Mouse (Mus musculus) mature B cell (primary cell): ENCODE measurements at regions not wholly inside any gene's neighbourhood (a gene's known extent, or its start where the extent isn't known, plus 50 kb on each side); places are given as distances from the start of the nearest gene placed in this dataset.
"Not testable (repeated sequence)": the region's sequence is repeated elsewhere in the genome, so short reads cannot be mapped to it uniquely, and the experiment has no call there.

Experiments
- in situ Hi-C: fragments of 300-500 bp; cut with MboI; formaldehyde crosslinking; loops from 2 replicates; pipeline ENCODE4 v1.14.3; 2019

GRCm38 (mm10) chr10:66641966-66642365, 454.0 kb upstream of the Jmjd1c start:
- in situ Hi-C loops, result no loop called here

DNA sequence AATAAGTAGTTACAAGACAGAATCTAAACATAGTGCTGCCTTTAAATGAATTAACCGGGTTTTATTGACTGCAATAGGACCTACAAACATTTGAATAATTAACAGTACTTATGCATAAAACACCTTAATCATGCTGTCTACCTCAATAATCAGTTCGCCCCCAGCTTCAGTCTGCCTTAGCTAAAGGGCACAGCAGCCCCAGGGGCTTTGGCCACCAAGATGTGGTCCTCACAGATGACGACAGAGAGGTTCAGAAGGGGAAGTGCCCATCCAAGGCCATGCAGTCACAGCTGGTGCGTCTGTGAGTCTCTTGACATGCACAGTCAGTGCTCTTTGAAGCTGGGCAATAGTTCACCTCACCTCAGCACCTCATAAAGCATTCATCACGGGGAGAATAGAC, 452.8 kb upstream of the Jmjd1c start:
- in situ Hi-C loops, result no loop called here

DNA sequence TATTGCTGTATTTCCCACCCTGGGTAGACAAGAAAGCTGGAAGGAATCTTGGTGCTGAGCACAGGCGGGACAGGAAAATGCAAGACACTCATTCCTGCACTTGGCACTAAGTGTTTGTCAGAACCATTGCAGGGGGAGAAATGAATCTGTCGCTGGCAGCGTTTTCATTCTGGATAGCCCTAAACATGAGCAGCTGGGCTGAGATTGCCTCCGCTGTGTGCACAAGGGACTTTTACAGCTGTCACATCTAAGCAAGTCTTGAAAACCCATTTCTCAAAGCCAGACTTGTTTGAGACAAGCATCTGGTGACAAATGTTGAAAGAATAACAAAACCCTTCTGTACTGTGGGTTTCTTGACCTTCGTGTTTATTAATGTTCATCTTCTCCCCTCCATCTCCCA, 438.4 kb upstream of the Jmjd1c start:
- in situ Hi-C loops, result no loop called here

DNA sequence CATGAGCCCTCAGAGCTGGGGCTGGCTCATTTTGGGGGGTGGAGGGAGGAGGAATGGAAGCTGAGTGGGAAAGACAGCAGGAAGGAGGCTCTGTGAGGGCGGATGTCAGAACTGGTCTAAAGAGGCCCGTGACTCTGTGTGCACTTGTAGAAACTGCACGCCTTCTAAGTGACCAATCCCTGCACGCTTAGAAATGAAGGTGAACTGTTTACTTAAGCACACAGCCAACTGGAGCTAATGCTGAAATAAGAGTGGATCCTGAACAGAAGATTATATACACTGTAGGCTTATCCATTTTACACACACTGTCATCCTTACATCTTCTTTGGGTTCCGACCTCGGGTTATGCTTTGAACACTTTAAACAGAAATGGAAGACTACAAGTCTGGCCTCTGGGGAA, 412.8 kb upstream of the Jmjd1c start:
- in situ Hi-C loops, result no loop called here

- in situ Hi-C loops, result not testable (repeated sequence)
Observed at GRCm38 (mm10) chr10:66689196-66689595, 406.7 kb upstream of the Jmjd1c start.

- in situ Hi-C loops, result no loop called here
Observed at GRCm38 (mm10) chr10:66694549-66695285, 401.2 kb upstream of the Jmjd1c start.

- in situ Hi-C loops, result not testable (repeated sequence)
Observed at GRCm38 (mm10) chr10:66714926-66715325, 381.0 kb upstream of the Jmjd1c start.

DNA sequence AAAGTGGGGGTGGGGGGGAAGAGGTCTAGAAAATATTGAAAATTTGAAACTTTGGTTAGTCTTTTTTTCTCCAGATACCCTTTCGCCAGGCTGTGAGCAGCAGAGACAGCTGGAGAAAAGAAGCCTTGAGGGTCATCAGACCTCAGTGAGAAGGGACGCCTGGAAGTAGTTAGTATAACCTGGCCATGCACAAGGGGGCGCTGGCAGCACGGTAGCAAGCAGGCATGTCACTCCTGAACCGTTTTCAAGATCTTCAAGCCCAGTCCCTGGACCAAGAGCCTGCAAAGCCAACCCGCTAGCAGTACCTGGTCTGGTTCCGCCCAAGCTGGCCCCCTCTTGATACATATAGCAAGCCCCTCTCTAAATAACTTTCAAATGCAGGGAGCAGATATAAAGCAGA, 378.0 kb upstream of the Jmjd1c start:
- in situ Hi-C loops, result no loop called here

- in situ Hi-C loops, result no loop called here
Observed at GRCm38 (mm10) chr10:66719796-66720195, 376.1 kb upstream of the Jmjd1c start.

DNA sequence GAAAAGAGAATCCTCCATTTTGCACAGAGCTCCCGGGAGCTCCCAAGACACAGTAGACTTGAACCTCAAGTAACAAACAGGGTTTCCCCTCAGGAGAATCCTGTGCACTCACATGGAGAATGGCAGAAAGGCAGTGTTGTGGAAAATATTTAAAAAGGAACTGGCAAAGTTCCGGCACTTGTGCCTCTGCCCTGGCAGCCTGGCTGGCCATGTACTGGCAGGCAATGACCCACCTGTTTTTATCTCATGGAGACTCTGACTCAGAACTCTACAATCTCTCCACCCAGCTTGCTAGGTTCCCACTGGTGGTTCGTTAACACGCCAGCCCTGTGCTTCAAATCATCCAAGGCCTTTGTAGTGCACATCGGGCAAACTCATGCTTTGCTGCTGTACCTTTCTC, 362.3 kb upstream of the Jmjd1c start:
- in situ Hi-C loops, result no loop called here

DNA sequence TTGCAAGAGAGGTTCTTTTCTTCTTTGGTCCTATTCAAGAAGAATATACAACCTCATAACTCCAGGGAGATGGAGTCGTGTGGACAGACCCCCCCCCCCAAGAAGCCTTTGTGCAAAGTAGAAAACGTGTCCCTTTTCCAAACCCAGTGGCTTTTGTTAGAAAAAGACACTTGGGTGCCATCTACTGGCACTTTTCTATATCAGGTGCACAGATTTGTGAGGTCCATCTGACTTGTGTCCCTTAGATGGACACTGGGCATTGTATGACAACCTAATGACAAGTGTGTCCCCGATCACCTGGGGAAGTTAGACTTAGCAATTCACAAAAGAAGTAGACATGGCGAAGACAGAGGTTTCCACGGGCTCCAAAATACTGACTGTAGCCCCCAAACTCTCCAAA, 361.1 kb upstream of the Jmjd1c start:
- in situ Hi-C loops, result no loop called here

DNA sequence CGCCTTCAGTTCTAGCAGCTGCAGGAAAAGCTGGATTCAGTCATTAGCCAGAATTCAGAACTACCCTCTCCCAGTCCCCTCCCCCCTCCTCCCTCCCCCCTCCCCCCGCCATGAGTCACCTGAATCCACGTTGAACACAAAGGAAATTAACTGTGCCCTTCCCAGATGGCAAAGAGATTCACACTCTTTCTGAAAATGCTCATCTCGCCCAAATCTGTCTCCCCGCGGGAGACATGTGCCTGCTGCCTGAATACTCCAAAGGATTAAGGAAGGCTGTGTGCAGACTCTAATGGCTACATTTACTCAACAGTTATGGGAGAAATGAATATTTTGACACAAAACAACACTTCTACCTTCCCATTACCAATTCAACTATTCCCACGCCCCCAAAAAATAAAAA, 356.9 kb upstream of the Jmjd1c start:
- in situ Hi-C loops, result no loop called here

GRCm38 (mm10) chr10:66741819-66742218, 354.1 kb upstream of the Jmjd1c start:
- in situ Hi-C loops, result no loop called here

DNA sequence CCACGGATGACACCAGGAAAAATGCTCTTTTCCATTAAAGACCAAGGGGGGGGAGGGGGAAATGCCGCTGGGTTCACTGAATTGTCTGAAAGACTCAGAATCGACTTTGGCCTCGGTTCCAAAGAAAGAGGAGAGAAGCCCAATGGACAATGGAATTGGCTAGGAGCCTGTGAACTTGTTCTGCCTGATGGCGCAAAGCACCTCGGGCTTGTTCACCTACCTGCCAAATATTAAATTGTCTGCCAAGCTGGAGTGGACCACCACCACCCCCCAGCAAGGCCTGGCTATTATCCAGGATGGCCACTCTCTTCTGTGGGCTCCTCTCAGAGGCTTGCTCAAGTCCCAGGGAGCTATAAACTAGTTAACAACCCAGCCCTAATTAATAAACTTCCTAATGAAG, 352.7 kb upstream of the Jmjd1c start:
- in situ Hi-C loops, result no loop called here

- in situ Hi-C loops, result no loop called here
Observed at GRCm38 (mm10) chr10:66745871-66746270, 350.1 kb upstream of the Jmjd1c start.

GRCm38 (mm10) chr10:66752237-66752810, 343.6 kb upstream of the Jmjd1c start:
- in situ Hi-C loops, result no loop called here

DNA sequence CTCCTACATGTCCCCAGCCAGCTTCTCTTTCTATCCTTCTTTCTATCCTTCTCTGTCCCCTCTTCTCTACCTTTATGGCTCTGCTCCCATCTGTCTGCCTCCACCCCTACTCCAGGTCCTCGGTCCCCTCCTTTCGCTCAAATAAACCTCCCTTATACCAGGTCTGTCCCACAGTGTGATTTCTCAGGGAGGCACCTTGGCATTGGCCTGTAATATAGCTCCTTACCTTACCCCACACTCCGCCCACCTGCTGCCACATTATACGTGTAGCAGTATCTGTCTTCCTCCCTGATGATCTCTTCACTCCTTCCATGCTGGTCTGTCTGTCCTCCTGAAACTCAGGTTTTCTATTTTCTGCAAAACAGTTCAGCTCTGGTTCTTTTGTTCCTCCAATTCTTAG, 339.1 kb upstream of the Jmjd1c start:
- in situ Hi-C loops, result no loop called here

DNA sequence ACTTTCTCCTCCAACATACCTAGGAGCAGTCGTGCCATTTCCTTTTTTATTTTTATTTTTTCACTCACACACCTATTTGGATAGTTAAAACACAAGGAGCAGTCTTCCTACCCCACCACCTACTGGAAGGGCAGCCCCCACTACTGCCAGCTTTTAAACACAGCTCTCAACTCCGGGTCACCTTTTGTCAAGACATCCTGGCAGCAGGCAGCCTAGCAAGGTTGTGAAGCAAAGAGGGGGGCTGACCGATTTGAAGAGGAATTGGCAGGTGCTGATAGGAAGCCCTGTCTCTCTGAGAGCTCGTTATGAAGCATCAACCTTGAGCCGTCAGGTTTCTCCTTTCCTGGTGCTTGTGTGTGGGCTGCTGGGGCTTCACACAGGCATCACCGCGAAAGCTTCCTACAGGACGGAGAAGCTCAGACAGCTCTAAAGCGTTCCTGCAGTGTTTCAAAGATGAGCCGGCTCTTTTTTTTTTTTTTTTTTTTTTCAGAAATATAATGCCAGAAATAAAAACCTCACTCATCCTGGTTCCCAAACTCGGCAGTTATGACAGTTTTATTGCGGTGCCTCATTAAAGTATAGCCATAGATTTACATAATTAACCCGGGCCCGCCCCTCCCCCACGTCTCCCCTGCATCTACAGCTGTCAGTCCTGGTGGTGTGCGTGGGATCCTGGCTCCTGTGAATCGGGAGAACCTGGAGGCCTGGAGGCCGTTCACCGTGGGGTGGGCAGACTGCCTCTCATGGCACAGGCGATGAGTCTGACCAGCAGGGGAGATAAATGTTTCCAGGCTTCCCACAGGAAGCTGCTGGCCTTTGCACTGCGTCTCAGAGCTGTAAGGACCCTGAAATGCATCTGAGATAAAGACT, 325.5 kb upstream of the Jmjd1c start:
- in situ Hi-C loops, result no loop called here

DNA sequence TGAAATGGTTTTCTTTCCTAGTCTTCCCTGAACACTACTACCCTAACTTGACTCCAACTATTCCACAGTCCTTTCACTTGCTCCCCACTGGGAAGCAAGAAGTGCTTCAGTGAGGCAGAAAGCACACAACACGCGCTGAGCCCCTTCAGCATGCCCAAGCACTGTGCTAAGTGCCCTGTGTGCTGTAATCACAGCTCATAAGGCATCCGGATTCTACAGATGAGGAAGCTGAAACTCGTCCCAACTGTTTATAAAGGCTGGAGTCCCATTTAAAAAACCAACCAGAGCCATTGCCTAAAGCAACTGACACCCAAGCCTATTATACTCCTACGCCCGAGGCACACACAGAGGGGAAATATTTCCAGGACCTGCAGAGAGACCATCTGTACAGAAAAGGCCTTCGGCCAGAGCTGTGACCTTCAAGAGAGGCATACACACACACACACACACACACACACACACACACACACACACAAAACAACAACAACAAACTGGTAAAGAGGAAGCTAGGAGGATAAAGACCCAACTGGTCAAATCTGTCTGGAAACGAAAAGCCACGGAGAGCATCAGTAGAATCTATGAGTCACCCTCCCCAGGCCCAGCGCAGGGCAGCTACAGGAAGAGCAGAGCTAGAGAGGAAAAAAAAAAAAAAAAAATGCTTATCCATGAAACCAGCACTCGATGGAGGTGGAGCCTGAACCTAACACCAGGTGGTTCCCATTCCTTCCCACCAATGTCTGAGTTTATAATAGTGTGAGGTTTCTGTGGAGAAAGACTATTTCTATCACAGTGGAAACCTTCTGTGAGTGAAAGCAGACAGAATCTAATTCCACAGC, 315.4 kb upstream of the Jmjd1c start:
- in situ Hi-C loops, result no loop called here

DNA sequence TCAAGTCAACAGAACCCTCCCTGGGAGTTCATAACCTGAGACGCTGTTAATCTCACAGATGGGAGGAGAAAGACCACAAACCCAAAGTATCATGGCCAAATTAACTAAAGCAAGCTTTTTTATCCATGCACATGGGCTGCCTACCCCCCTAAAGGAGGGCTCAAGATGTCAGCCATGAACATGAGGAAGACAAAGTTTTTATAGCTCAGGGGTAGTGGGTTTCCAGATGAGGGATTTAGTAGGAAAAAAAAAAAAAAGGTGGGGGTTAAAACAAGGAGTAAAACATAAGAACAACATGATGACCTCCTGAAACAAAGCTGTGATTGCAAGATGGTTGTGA, 314.8 kb upstream of the Jmjd1c start:
- in situ Hi-C loops, result no loop called here

GRCm38 (mm10) chr10:66782025-66782424, 313.9 kb upstream of the Jmjd1c start:
- in situ Hi-C loops, result no loop called here

DNA sequence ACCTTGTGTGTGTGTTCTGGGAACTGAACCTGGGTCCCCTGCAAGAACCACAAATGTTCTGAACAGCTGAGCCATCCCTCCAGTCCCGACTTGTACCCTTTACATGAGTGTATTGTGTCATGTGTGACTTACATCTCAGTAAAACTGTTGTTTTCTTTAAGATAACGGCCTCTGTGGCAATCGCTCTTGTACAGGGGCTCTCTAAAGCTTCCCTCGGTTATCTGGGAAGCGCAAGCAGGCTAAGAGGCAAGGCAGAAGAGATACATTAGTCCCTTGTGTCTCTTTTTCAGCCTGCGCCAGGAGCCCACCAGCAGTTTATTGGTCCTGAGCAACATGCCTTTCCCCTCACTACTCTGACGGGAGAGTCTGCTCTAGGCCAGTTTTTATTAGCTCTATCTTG, 308.1 kb upstream of the Jmjd1c start:
- in situ Hi-C loops, result no loop called here
